Mouse (Mus musculus): ENCODE data around the gene Dpm3.
"Not testable (repeated sequence)": the region's sequence is repeated elsewhere in the genome, so short reads cannot be mapped to it uniquely, and the experiment has no call there.

The Dpm3 gene

DNA sequence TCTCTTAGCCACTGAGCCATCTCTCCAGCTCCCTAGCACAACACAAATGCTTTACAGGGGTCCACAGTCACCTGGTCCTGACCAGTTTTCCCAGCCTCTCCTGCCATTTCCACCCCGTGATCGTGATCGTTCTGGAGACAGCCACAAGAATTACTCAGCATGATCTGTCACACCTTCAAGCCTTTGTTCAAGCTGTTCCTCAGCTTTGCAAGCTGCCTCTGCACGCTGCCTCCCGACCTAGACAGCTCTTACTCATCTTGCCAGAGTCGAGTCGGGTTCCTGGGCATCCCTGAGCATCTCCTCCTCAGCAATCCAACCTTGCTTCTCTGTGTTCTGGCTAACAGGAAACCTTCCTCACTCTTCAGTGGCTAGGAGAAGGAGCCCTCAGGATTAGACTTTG lies at the start of gene Dpm3:
TSS of gene Dpm3 (plus strand) at position 283 of the 400 bp plus-strand sequence.
- DNase-seq (ENCODE audit: low read depth) = no peak

DNA sequence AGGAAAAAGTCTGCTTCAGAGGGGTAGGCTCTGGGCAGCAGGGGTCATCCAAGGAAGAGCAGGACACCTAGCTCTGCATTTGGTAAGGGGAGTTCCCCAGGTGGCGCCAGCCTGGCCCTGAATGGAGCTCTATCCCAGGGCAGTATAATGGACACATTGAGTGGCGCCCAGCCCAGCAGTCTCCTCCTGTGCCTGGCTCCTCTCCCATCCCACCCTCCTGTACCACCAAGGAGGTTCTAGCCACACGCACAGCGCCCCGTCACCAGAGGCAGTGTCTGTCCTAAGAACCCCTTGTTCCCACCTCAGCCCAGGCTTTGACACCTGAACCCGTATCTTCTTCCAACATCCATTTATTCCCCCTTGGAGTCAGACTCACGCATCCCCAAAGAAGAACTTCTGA lies 49.4 kb upstream of the Dpm3 start:
- no peak for DNase-seq (ENCODE audit: low read depth)

DNA sequence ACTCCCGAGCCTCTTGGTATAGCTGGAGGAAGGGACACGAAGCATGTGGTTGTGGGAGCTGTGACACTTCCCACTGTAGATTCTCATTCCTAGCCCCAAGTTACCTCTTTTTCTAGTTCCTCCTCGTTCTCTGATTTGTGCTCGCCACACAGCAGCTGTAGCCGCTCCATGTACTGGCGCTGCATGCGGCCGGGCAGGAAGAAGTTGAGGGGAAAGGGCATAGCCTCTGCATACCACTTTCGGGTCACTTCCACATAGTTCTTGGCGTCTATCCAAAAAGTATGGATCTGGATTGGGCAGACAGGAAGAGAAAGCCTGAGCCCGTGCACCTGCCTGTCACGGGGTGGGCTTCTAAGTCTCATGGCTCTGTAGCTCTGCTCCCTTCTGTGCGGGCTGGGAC lies 49.0 kb upstream of the Dpm3 start:
- no peak for DNase-seq (ENCODE audit: low read depth)

DNA sequence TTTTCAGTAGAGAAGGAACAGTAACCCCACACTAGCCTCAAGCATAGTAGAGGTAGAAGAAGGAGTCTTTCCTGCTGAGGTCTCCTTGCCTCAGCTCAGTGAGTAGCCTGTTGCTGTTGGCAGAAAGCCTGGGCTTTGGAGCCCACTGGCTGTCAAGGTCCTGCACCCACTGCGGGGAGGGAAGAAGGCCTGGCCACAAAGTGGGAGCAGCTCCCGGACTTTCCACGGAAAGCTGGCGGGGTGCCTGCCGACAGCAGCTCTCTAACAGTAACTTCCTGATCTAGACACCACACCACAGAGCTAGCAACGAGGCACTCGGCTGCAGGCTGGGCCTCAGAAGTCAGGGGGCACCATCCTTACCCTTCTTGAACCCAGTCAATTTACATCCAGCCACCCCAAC lies 48.4 kb upstream of the Dpm3 start:
- DNase-seq (ENCODE audit: low read depth) = no peak

DNA sequence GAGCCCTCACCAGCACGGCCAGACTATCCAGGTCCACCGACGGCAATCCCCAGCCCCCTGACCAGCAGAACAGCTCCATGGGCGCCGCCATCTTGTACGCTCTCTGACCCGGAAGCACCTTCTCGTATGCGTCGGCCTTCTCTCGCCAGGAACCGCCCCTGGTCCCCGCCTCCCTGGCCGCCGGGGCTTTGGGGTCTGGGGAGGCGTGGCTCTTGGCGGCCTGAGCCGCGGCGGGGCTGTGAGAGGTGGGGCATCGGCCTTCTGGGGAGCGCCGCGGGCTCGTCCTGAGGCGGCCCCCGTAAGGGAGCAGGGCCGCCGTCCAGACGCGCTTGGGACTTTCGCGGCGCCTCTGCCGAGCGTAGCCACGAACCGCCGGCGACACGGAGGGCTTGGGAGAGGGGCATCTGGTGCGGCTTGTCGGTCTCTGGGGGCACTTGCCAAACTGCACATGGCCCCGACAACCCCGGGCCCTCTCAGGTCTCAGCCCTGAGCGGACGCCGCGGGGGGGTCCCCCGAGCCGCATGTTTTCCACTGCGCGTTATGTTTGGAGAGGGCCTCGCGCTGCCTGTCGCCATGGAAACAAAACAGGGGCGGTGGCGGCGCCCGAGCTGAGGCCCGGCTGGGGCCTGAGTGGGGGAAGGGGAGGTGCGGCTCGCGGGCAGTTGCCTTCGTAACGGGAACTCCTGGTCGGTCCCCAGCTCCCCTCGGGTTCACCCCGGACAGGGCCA lies 45.2 kb upstream of the Dpm3 start:
- peak; percentile 96 for DNase-seq (ENCODE audit: low read depth)

DNA sequence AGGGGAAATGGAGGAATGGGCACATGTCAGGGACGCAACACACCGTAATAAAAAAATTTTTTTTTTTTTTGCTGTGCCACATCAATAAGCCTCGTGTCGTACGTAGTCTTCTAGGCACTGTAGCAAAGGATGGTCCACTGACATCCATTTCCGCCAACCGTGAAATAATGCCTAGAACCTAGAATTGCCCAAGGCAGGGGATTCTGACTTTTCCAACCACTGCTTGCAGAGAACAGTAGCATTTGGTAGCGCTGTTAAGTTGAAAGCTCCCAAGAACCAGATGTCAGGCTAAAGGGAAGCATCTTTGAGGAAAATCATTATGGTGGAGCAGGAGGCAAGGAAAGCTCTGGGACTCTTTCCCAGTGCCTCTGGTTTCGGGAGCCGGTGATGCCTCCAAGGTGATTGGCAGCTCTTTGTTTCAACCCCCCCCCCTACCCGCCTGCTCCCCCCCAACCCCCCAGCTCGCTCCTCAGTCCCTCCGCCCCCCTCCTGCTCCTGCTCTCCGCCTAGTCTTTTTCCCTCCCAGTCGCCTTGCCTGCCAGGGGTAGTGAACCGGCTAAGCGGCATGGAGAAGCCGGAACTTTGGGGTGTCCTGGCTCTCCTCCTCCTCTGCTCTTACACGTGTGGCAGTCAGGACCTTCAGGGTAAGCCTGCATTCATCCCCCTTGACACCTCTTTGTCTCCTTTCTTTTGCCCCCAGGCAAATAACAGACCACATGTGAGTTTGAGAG lies 44.3 kb upstream of the Dpm3 start, which contains the start of gene Thbs3:
TSS of gene Thbs3 (plus strand) at position 500 of the 731 bp plus-strand sequence.
- DNase-seq (ENCODE audit: low read depth) = peak; percentile 56

DNA sequence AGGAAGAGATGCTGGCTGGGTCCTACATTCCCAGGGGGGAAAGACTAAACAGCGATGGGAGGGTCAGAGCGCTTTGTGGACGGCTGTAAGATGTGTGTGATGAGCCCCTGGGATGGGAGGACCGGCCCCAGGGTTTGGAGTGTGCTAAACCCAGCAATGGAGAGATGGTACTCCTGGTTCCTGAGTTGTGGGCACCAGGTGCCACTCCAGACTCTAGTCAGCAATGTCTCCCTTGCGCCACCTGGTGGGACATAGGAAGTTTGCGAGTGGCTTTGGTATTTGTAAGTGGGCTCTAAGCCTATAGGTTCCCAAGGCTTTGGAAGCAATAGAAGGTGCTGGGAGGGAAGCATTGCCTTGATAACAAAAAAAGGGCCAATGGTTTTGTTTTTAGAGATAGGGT lies 43.3 kb upstream of the Dpm3 start:
- DNase-seq (ENCODE audit: low read depth) = peak; percentile 94

DNA sequence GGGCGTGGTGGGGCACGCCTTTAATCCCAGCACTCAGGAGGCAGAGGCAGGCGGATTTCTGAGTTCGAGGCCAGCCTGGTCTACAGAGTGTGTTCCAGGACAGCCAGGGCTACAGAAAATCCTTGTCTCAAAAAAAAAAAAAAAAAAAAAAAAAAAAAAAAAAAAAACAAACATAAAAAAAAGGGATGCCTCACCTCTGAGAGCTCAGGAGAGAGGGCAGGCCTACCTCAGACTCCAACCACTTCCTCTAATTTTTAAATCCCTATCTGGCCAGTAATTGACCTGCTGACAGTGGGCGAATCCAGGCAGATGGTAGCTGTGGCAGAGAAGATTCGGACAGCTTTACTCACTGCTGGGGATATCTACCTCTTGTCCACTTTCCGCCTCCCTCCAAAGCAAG lies 42.8 kb upstream of the Dpm3 start:
- DNase-seq (ENCODE audit: low read depth) = not testable (repeated sequence)

DNA sequence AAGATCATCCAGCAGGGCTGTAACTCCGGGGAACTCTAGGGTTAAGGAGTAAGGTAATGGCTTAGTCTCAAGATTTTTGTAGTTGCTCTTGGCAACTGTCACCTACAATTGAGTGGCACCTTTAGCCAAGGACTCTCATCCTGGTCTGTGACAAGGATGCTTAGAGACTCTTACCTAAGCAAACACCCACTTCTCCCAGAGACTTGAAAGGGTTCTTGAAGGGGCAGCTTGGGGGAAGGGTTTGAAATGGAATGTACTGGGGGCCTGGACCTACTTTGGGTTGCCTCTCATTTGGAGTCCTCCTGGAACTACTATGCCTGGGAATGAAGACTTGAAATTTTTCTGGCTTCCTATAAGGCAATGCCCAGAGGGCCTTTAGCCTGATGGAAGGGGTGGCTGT lies 40.9 kb upstream of the Dpm3 start:
- no peak for DNase-seq (ENCODE audit: low read depth)

DNA sequence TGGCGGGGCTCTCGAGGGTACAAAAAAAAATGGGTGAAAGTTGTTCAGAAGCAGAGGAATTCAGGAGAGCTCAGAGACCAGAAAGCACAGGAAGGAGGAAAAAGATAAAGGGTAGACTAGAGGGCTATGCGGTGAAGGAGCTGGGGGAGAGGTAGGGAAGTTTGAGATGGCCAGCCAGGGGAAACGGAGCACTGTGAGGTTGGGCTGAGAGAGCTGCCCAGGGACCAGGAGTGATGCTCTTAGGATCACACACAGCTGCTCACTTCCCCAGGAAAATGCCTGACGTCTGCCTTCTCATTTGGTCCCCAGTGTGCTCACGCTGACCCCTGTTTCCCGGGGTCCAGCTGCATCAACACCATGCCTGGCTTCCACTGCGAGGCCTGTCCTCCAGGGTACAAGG lies 39.6 kb upstream of the Dpm3 start:
- DNase-seq (ENCODE audit: low read depth) = no peak

DNA sequence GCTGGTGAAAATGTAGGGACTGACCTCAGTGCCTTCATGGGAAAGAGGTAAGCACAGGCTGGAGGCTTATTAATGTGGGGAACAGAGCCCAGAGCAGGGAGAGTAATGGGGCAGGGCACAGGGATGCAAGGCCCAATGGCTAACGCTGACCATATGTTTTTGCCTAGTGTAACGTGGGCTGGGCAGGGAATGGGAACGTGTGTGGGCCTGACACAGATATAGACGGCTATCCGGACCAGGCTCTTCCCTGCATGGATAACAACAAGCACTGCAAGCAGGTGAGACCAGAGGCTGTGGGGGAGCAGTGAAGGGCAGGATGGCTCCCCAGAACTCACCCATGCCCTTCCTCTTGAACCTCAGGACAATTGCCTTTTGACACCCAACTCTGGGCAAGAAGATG lies 38.0 kb upstream of the Dpm3 start:
- no peak for DNase-seq (ENCODE audit: low read depth)

DNA sequence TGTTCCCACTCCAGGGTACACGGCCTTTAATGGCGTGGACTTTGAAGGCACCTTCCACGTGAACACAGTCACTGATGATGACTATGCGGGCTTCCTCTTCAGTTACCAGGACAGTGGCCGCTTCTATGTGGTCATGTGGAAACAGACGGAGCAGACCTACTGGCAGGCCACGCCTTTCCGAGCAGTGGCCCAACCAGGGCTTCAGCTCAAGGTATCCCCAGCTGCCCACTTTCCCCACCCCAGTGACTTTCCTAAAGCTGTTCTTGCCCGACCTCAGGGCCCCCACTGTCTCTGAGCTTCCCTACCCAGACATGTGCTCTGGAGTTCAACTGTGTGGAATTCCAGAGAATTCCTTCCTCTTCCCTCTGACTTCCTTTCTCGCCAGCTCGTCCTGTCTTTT lies 34.4 kb upstream of the Dpm3 start:
- no peak for DNase-seq (ENCODE audit: low read depth)

DNA sequence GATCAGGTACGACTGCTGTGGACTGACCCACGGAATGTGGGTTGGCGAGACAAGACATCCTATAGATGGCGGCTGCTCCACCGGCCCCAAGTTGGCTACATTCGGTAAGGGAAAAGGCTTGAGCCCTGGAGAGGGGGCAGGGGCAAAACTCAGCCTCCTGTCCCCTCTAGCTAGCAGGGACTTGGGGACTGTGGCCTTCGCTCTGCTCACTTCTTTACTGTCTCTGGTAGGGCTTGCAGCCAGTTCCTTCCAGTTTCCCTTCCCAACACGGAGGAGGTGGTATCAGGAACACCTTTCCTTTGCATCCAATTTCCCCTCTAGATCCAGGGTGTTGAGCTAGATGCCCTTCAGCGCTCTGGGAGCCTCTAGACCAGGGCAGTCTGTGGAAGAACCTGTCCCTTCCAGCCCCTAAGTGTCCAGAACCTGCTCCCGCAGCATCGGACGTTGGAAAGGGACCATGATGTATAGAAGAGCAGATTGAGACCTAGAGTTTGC lies 33.8 kb upstream of the Dpm3 start:
- no peak for DNase-seq (ENCODE audit: low read depth)

DNA sequence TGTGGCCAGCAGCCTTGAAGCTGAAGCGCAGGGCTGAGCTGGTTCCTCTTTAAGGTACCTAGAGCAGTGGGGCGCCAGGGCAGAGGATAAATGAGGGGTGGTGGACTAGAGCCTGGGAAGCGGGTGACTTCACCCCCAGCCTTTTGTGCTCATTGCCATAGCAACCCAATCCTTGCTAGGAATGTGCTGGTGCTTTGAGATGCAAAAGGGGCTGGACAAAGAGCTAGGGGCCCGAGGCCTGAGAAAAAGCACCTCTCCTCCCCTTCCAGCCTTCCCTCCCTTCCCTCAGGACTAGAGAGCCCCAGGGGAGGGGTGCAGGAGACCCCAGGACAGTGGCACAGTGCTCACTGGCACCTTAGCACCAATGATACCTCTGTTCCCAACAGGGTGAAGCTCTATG lies 33.2 kb upstream of the Dpm3 start:
- DNase-seq (ENCODE audit: low read depth) = no peak

DNA sequence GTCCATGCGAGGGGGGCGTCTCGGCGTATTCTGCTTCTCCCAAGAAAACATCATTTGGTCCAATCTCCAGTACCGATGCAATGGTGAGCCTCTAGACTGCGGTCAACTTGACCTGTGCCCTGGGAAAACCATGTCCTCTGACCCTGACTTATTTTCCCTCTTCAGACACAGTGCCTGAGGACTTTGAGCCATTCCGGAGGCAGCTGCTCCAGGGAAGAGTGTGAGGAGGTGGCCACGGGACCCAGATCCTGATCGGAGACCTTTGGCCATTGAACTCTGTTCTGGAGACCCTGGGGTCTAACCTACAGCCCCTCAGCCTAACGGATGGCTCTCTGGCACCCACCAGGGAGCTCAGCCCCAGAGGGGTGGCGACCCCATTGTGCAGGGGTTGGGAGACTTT lies 32.8 kb upstream of the Dpm3 start:
- DNase-seq (ENCODE audit: low read depth) = no peak

DNA sequence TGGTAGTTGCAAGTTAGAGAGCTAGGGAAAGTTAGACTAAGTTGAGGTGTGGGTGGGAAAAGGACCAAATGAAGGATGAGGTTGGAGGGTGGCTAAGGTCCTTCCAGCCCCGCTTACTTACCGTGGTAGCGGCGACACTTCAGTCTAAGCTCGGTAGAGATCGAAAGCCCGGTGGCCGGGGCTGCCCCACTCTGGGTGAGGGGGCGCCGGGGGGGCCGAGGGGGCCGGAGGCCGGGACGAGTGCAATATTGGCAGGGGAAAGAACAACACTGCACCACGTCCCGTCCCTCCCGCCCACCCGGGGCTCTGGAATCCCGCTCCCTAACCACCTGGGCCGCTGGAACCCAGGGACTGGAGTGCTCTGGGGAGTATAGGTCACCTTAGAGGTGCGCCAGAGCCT lies 32.3 kb upstream of the Dpm3 start, which contains the start of gene Mtx1:
TSS of gene Mtx1 (minus strand) at position 189 of the 400 bp plus-strand sequence.
- DNase-seq (ENCODE audit: low read depth) = no peak

DNA sequence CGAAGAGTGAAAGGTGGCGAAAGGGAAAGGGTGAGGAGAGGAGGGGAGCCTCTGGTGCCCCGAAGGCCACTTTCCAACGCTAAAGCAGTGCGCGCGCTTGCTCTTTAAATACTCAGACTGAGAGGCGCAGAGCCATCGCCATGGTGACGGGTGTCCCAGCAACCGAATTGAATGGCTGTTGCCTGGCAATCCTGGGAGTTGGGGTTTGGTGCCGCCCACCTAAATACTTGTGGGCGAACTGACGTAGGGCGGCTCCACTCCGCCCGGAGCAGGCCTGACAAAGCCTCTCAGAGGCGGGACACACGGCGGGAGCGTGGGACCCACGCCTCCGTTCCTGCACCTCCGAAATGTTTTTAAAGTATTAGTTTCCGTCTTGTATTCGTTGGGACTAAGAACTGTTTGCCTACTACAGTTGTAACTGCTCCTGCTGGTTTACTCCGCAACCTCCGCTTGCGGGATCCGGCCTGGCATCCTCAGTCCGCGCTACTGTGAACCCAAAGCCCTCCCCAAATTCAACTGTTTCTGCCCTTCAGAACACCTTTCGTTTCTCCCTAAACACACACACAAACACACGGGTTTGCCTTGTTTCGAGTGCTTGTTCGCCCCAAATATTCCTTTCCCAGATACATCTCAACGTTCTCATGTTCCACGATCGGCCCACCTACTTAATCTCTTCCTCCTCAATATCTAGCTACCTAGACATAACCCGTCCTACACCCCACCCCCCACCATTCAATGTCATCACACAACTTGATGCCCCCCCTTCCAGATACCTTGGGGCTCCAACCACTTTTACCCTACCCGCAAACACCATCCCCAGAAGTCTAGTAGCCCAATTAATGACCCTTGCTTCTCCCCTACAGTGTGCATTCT lies 31.6 kb upstream of the Dpm3 start:
- peak; percentile 79 for DNase-seq (ENCODE audit: low read depth)

DNA sequence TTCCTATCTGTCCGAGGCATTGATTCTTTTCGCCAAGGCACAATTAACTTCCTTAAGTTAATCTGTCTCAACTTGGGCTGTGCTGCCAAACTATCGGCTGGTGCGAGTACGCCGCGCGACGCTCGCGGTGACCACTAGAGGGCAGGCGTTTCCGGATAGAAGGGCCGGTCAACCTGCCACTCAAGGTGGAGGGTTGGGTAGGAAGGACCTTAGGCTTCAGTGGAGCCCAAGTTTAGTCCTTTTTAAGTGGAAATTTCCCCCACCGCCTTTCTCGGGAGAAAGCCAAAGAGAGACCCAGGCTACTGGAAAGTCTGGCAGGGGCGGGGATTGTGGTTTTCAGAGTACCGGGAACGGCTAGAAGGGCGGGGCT lies 31.0 kb upstream of the Dpm3 start:
- peak; percentile 90 for DNase-seq (ENCODE audit: low read depth)

DNA sequence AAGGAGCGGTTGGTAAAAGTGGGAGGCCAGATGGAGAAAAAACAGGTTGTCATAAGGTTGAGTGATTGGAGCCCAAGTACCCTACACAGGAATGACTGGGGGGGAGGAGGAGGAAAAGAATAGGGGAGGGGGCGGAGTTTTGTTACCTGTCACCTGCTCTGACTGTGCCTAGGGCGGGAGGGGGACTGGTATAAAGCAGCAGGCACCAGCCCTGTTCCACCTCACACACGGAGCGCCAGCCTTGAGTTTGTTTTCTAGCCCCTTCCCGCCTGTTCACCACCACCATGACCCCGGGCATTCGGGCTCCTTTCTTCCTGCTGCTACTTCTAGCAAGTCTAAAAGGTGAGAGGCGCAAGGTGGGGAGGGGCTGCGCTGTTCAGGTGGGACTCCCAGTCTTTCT lies 30.3 kb upstream of the Dpm3 start, which contains the start of gene Muc1:
TSS of gene Muc1 (plus strand) at position 222 of the 400 bp plus-strand sequence.
- DNase-seq (ENCODE audit: low read depth) = no peak

DNA sequence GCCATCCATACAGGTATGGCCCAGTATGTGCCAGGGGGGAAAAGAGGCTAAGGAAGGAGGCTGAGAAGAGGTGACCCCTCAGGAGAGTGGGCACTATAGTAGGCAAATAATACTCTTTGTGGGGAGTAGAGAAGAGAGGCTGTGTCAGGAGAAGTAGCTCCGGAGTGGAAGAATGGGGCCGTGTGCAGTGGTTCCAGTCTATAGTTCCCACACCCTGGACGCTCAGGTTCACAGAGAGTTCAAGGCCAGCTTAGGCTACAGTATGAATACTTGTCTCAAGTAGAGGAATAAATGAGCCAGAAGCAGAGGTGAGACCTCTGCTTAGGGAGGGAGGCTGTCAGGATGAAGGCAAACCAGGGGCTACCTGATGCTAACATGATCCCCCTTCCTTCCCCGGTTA lies 29.9 kb upstream of the Dpm3 start:
- DNase-seq (ENCODE audit: low read depth) = no peak

DNA sequence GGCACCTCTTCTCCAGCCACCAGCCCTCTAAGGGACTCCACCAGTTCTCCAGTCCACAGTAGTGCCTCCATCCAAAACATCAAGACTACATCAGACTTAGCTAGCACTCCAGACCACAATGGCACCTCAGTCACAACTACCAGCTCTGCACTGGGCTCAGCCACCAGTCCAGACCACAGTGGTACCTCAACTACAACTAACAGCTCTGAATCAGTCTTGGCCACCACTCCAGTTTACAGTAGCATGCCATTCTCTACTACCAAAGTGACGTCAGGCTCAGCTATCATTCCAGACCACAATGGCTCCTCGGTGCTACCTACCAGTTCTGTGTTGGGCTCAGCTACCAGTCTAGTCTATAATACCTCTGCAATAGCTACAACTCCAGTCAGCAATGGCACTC lies 28.6 kb upstream of the Dpm3 start:
- DNase-seq (ENCODE audit: low read depth) = no peak

DNA sequence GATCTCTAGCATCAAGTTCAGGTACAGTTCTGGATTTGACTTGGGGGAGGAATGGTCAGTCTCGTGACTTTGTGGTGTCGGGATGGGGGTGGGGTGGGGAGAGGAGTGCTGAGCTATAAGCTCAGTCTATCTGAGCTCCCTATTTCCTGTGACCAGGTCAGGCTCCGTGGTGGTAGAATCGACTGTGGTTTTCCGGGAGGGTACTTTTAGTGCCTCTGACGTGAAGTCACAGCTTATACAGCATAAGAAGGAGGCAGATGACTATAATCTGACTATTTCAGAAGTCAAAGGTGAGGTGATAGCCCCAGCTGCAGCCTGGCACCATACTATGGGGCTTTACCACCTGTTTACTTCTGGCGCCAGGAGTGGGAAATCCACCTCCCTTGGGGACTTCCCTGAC lies 27.8 kb upstream of the Dpm3 start:
- no peak for DNase-seq (ENCODE audit: low read depth)

Data from naive thymus-derived CD4-positive, alpha-beta T cell, adult 2 months (primary cell).